Mouse (Mus musculus) lung, postnatal 4 days (tissue): ENCODE data around the gene Six5.

Experiments
- DNase-seq, 2 experiments: peaks; one replicate each; pipeline ENCODE4 v3.0.0; 2021

Six5 gene

DNA sequence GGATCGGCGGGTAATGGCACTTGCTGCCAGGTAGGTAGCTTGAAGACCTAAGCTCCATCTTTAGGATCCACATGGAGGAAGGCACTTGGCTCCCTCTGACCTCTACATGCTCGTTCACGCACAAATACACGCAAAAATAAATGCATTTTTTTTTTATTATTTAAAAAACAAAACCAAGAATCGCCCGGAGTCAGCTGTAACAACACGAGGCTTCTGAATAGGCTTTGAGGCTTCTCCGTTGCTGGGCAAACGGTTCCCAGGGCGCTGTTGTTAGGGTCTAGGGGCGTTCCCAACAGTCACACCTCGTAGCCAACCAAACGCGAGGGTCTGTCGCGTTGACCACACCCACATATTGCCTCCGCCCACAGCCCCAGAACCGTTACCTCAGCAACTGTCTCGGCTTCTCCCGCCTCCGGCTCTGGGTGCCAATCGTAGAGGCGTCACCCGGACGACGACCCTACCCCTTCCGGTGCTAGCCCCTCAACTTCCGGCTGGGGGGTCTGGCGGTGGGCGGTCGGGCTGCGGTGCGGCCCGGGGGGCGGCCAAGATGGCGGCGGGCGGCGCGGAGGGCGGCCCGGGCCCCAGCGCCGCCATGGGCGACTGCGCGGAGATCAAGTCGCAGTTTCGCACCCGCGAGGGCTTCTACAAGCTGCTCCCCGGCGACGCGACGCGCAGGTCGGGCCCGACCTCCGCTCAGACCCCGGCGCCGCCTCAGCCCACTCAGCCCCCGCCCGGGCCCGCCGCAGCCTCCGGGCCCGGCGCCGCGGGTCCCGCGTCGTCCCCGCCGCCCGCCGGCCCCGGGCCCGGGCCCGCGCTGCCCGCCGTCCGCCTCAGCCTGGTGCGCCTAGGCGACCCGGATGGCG lies 18.4 kb upstream of the Six5 start, which contains the start of gene Dmwd:
Gene Dmwd (plus strand): TSS at position 505 of the 863 bp plus-strand sequence.
- DNase-seq = peak; percentile 96 to 98

DNA sequence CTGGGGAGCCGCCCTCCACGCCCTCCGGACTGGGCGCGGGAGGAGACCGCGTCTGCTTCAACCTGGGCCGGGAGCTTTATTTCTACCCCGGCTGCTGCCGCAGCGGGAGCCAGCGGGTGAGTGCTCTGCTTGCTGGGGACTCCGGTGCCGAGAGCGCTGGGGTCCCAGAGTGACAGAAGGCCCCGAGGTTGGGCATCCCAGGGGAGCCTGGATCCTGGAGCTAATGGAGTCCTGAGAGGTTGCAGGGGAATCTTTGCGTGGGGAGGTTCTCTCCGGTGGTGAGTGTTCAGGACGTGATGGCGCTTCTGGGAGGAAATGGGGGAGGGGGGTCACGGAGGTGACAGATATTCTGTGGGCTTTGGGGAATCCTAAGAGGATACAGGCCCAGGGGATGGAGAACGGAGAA lies 17.8 kb upstream of the Six5 start:
- DNase-seq = peak in 1 of 2 experiments; percentile 37

DNA sequence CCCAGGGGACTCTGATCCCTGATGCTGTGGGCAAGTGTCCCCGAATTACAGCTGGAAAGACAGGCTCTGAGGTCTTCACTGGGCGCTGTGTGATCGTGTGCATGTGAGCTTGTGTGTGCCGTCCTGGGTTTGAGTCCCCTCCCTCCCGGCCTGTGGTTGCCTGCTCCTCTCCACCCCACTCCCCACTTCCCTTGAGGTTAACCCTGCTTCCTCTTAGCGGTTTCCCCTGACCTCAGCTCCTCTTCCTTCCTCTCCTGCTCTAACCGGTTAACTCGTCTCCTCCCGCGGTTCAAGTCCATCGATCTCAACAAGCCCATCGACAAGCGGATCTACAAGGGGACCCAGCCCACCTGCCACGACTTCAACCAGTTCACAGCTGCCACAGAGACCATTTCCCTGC lies 16.6 kb upstream of the Six5 start:
- DNase-seq = peak in 1 of 2 experiments; percentile 57

DNA sequence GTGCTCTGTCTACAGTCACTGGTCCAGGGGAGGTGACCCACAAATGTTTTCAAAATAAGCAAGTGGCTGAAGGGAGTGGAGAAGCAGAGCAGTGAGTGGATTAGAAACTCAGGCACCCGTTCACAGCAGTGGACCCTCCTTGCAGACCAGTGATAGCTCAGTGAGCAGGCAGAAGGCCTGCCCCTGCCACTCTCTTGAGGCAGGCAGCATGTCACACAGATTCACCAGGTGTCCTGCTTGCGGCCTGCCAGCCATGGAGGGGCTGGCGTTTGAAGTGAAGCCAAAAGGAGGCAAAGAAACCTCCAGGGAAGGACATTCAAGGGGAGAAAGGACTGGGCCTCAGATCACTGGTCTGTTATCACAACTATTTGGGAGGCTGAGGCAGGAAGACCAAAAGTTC lies 15.7 kb upstream of the Six5 start:
- peak in 1 of 2 experiments; percentile 3 for DNase-seq

DNA sequence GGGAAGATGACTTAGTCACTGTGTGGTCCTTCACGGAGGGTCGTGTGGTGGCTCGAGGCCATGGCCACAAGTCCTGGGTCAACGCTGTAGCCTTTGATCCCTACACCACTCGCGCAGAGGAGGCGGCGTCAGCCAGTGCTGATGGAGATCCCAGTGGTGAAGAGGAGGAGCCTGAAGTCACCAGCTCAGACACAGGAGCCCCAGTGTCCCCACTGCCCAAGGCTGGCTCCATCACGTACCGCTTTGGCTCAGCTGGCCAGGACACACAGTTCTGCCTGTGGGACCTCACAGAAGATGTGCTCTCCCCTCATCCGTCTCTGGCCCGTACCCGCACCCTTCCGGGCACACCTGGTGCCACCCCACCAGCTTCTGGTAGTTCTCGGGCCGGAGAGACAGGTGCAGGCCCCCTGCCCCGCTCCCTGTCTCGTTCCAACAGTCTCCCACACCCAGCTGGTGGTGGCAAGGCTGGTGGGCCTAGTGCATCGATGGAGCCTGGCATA lies 13.9 kb upstream of the Six5 start:
- peak in 1 of 2 experiments; percentile 4 for DNase-seq

DNA sequence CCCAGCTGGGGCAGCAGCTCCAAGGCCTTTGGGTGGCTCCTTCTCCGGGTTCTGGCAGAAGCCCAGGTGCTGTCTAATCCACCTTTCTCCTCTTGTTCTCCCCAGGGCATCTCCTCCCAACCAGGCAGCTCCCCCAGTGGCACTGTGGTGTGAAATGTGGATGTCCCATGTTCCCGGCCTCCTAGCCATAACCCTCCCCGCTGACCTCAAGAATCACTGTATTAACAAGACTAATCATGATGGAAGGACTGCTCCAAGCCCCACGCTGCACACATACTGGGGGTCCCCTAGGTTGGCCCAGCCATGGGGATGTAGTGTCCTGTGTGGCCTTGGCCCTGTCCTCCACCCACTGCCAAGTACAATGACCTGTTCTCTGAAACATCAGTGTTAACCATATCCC lies 12.2 kb upstream of the Six5 start:
- peak in 1 of 2 experiments; percentile 4 for DNase-seq

DNA sequence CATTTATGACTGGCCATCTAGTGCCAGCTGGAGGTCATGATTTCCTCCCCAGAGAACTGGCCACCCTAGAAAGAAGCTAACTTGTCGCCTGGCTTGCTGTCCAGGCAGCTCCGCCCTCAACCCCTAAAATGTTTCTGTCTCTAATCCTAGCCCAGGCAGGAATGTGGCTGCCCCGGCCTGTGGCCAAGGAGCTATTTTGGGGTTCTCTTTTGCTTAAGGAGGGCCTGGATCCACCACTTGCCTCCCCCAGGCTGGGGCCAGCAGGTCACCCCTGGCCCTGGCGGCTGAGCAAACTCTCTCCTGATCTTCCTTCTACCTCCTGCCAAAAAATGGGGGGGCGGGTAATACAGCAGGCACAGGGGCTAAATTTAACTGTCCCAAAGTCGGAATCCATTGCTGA lies 11.3 kb upstream of the Six5 start:
- peak; percentile 39 to 76 for DNase-seq

DNA sequence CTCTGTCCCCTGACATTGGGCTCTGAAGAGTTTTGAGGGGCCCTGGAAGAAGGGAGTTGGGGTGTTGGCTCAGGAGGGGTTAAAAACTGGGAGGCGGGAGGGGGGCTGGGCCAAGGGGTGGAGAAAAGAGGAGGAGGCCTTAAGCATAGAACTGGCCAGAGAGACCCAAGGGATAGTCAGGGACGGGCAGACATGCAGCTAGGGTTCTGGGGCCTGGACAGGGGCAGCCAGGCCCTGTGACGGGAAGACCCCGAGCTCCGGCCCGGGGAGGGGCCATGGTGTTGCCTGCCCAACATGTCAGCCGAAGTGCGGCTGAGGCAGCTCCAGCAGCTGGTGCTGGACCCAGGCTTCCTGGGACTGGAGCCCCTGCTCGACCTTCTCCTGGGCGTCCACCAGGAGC lies 10.7 kb upstream of the Six5 start, which contains the start of gene Dmpk:
Gene Dmpk (plus strand): TSS at position 149 of the 400 bp plus-strand sequence.
- DNase-seq = peak; percentile 25 to 59

DNA sequence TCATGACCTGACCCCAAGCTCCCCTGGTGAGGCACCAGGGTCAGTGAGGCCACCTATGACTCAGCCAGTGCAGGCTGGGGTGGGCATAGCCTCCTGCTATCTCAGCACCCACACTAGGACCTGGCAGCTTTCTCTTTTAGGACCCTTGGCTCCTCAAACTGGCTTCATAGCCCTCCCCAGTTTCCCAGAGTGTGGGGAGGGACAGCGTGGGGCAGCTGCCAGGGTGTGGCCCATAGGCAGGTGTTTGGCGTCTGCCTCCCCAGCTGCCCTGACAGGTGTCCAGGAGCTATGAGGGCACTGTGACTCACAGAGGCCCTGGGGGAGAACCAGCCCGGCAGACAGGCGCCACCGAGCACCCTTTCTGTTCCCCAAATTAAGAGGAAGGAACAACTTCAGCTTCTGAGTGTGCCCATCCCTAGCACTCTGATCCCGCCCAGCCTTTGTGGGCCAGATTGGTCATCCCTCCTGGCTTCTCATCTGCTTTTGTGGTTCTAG lies 10.1 kb upstream of the Six5 start:
- DNase-seq = peak; percentile 29 to 48

DNA sequence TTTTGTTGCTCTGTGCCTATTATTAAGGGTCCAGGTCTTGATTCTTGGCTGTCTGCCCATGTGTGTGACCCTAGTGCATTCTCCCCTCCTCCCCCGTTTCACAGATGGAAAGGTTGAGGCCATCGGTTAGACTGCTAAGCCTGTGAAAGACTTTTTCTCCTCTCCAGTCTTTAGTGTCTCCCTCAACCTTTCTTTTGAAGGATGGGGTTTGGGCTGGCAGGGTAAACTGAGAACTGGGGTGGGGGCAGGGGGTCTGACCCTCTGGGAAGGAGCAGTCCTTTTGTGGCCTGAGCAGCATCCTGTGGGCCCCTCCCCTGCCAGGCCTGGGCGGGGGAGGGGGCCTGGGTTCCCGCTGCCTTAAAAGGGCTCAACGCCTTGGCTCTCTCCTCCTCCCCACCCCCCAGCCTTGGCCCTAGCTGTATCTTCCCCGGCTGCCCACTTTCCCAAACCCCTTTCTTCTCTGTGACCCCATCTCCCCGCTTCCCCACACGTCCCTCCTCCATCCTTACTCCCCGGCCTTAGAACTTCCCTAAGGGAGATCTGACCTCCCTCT lies 9.4 kb upstream of the Six5 start:
- no peak for DNase-seq

DNA sequence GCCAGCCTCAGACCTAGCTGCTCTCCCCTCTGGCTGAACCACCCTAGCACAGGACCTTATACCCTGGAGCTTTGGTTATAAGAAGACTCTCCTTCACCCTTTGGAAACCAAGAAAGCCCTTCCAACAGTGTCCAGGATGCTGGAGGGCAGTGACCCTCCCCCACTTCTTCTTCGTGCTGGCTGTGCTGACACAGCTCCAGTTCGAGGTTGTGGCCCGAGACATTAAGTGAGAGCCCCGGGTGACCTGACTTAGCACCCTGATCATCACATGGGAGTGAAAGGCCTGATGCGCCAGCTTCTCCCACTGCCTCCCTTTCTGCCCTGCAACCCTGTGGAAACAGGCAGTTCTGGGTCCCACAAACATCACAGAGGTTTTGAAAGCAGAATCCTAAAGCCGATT lies 8.9 kb upstream of the Six5 start:
- no peak for DNase-seq

DNA sequence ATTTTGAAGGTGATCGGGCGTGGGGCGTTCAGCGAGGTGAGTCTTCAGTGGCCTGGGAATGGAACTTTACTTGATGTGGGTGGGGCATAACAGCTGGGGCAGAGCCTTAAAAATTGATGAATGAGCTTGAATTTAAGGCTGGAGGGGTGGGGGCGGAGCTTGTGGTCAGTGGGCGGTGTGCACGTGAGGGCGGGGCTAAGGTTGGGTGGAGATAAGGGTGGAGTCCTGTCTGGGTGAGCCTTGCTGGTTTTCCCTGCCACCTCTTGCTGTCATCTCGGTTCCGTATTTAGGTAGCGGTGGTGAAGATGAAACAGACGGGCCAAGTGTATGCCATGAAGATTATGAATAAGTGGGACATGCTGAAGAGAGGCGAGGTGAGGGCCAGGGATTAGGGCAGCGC lies 8.4 kb upstream of the Six5 start:
- DNase-seq = peak; percentile 69 to 70

DNA sequence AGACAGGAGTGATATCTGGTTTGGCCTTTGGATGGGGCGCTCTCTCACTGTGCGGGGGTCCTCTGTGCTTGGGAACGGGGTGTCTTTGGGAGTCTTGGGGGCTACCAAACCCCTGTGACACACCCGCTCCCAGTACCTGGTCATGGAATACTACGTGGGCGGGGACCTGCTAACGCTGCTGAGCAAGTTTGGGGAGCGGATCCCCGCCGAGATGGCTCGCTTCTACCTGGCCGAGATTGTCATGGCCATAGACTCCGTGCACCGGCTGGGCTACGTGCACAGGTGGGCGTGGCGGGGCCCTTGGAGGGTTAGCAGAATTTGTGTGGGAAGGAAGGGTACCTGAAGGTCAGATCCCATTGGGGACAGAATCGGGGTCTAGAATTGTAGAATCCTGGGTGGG lies 7.6 kb upstream of the Six5 start:
- no peak for DNase-seq

DNA sequence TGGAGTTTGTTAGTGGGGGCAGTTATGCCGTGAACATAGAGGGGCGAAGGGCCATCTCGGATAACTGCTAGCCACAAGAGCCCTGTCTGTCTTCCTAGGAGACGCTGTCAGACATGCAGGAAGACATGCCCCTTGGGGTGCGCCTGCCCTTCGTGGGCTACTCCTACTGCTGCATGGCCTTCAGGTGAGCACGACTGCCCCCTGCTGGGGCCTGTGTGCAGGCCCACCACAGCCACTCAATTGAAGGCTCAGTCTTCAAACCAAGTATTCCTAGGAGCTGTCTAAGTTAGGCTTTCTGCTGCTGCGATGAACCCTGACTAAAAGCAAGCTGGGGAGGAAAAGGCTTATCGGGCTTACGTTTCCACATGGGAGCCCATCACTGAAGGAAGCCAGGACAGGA lies 5.6 kb upstream of the Six5 start:
- DNase-seq = peak; percentile 69 to 74

DNA sequence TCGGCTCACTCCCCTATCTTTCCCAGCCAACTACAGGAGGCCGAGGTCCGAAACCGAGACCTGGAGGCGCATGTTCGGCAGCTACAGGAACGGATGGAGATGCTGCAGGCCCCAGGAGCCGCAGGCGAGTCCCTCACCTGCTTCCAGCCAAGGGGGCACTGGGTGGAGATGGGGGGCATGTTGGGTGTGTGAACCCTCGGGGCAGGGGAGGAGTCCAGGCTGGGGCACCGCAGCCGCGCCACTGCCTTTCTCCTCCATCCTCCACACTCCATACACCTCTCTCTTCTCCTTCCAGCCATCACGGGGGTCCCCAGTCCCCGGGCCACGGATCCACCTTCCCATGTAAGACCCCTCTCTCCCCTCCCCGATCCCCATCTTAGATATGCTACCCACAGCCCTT lies 2.5 kb upstream of the Six5 start:
- peak in 1 of 2 experiments; percentile 4 for DNase-seq

DNA sequence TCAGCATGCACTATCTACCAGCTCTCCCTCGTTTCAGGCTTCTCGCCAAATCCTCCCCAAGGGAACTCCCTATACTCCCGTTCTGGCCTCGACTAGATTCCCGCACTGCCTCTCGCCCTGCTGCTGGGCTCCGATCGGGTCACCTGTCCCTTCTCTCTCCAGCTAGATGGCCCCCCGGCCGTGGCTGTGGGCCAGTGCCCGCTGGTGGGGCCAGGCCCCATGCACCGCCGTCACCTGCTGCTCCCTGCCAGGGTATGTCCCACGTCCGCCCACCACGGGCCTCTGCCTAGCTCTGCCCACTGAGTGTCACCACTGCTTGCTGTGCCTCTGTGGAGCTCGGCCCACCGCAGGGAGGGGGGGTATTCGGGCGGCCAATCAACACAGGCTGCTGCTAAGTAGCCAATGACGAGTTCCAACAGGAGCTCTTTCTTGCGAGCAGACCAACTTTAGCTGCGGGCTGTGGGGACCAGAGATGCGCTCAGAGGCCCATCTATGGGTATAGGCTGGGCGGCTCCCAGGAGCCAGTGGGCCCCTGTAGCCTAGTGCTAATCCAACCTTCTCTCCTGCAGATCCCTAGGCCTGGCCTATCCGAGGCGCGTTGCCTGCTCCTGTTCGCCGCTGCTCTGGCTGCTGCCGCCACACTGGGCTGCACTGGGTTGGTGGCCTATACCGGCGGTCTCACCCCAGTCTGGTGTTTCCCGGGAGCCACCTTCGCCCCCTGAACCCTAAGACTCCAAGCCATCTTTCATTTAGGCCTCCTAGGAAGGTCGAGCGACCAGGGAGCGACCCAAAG lies 1.8 kb upstream of the Six5 start:
- DNase-seq = peak; percentile 55 to 79

DNA sequence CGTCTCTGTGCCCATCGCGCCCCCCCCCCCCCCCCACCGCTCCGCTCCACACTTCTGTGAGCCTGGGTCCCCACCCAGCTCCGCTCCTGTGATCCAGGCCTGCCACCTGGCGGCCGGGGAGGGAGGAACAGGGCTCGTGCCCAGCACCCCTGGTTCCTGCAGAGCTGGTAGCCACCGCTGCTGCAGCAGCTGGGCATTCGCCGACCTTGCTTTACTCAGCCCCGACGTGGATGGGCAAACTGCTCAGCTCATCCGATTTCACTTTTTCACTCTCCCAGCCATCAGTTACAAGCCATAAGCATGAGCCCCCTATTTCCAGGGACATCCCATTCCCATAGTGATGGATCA lies 1.2 kb upstream of the Six5 start:
- DNase-seq = peak; percentile 92 to 93

DNA sequence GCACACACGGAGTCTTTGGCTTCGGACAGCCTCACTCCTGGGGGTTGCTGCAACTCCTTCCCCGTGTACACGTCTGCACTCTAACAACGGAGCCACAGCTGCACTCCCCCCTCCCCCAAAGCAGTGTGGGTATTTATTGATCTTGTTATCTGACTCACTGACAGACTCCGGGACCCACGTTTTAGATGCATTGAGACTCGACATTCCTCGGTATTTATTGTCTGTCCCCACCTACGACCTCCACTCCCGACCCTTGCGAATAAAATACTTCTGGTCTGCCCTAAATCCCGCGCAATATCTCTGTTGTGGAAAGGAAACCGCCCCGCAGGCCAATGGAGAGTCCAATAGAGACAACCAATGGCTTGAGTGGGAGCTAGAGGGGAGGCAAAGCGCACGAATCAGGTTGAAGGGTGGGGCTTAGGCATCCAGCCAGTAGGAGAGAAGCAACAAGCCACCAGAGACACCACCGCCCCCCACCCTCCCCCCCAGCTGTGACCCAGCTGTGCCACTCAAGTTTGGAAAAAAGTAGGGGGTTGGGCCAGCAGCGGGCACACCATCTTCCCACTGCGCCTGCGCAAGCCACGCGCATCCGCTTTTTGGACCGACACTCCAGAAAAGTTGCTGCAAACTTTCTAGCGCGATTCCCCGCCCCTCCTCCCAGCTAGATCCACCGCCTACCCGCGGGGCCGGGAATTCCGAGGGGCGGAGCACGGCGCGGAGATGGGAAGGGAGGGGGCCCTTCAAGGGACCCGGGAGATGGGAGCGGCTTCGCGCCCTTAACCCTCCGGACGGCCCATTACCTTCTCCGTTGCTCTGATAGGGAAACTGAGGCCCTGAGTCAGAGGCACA lies 633 bp upstream of the Six5 start:
- DNase-seq = peak; percentile 97 to 99

DNA sequence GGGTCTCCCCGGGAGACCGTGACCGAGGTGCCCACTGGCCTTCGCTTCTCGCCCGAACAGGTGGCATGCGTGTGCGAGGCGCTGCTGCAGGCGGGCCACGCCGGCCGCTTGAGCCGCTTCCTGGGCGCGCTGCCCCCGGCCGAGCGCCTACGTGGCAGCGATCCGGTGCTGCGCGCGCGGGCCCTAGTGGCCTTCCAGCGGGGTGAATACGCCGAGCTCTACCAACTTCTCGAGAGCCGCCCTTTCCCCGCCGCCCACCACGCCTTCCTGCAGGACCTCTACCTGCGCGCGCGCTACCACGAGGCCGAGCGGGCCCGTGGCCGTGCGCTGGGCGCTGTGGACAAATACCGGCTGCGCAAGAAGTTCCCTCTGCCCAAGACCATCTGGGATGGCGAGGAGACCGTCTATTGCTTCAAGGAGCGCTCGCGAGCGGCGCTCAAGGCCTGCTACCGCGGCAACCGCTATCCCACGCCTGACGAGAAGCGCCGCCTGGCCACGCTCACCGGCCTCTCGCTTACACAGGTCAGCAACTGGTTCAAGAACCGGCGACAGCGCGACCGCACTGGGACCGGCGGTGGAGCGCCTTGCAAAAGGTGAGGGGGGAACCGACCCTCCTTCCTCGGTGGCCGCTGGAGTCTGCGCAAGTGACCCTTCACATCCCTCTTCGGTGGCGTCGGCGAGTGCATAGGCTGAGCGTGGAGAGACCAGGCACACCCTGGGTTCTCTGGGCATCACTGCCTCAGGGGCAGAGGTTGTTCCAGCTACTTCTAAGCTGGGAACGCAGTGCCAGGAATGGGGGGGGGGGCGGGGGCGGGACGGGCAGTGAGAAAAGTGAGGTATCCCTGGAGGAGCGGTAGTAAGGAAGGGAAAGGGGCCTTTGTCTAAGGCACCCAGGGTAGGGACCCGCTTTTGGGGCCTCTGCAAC lies 694 bp downstream of the Six5 start:
- peak; percentile 71 to 81 for DNase-seq

DNA sequence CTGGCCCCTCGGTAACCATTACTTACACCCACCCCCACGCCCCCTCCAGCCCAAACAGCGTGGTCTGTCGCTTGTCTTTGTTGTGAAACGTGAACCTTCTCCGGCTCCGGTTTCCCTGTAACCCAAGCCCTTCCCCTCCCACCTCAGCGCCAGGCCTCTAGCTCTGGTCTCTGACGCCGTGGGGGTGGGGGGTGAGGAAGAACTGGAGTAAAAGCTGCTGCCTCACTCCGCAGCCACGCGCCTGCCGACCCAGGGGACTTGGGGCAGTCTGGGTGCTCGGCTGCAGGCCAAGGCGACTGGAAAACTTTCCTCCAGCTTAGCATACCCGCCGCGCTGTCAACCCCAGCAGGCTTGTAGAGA lies 1.3 kb downstream of the Six5 start:
- DNase-seq = peak; percentile 76 to 87

DNA sequence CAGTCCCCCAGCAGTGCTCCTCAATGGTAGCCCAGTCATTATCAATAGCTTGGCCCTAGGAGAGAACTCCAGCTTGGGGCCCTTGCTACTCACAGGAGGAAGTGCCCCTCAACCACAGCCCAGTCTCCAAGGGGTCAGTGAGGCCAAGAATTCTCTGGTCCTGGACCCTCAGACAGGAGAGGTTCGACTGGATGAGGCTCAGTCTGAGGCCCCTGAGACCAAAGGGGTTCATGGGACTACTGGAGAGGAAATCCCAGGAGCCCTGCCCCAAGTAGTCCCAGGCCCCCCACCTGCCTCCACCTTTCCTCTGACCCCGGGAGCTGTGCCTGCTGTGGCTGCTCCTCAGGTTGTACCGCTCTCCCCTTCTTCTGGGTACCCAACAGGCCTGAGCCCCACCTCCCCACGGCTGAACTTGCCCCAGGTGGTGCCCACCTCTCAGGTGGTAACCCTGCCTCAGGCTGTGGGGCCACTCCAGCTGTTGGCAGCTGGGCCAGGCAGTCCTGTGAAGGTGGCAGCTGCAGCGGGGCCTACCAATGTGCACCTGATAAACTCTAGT lies 2.1 kb downstream of the Six5 start:
- DNase-seq = peak in 1 of 2 experiments; percentile 5
